Mouse (Mus musculus): ENCODE measurements at regions not wholly inside any gene's neighbourhood (a gene's known extent, or its start where the extent isn't known, plus 50 kb on each side); places are given as distances from the start of the nearest gene placed in this dataset.

DNA sequence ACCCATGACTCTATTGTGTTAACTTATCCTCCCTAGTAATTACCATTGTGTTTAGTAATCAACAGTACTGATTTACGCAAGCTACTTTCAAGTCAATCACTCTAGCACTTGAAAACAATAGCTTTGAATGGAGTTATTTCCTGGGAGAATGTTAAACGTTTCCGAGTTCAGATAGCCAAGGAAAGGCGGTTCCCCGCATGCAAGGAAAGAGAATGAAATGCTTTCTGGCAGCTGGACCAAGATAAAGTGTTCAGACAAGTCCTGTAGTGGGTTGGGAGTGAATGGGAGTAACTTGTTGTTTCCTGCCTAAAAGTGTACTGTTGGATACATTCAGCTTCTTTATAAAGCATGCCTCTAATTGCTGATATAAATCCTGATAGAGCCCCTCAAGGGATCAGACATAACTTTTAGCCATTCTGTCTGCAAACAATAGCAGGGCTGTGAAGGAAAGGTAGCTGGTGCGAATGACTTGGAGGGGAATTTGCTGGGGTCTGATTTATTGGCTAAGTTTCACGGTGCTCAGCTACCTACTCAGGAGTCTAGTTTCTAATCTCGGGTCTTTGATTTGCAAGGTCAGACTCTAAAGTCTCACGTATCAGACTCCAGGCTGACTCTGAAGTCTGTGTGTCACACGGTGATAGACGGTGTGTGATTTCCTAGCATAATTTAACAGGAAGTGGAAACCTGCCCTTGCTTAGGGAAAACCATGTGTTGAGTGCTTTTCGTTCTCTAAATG lies 76.1 kb downstream of the Tmem100 start:
- TF ChIP-seq CTCF (IDR thresholded peaks at IDR 0.05; ENCODE audit: extremely low read depth, insufficient read depth, insufficient read length, insufficient replicate concordance) (no peak), POLR2A (IDR thresholded peaks at IDR 0.05; ENCODE audit: low read depth, low read length) (no peak)
